Mouse (Mus musculus) neural tube, embryonic 13.5 days (tissue): Measurements from ENCODE around the gene Chd9. TPM values are rescaled to one million over a fixed set of nuclear protein-coding genes. Genes with fewer than 3 reads are reported as not detected.
A peak's percentile ranks its signal among the peaks of the same experiment; 100 is the strongest.
"Not testable (repeated sequence)": the region's sequence is repeated elsewhere in the genome, so short reads cannot be mapped to it uniquely, and the experiment has no call there.

Source experiments
- ATAC-seq: fragments of 200-750 bp; cut with Nextera tagmentation; 2 replicates; pipeline ENCODE4 v1.8.0; 2017; ENCODE audit warnings: low read depth, mild to moderate bottlenecking, moderate TSS enrichment, moderate library complexity
- H3K27ac ChIP-seq: fragments of 300-500 bp; sonication (generic); replicated peaks from 2 replicates; pipeline ENCODE4 v1.5.1; 2015; ENCODE audit warnings: moderate library complexity, mild to moderate bottlenecking, inconsistent platforms
- H3K27me3 ChIP-seq: fragments of 300-500 bp; sonication (generic); 2 replicates; pipeline ENCODE4 v1.6.1; 2015; ENCODE audit warnings: mild to moderate bottlenecking, inconsistent platforms
- H3K36me3 ChIP-seq: fragments of 300-500 bp; sonication (generic); 2 replicates; pipeline ENCODE4 v1.6.1; 2015; ENCODE audit warnings: mild to moderate bottlenecking, inconsistent platforms
- H3K4me1 ChIP-seq: fragments of 300-500 bp; sonication (generic); replicated peaks from 2 replicates; pipeline ENCODE4 v1.6.1; 2015; ENCODE audit warnings: inconsistent platforms
- H3K4me2 ChIP-seq: fragments of 300-500 bp; sonication (generic); 2 replicates; pipeline ENCODE4 v1.6.1; 2015; ENCODE audit warnings: inconsistent platforms, mild to moderate bottlenecking, moderate library complexity
- H3K4me3 ChIP-seq: fragments of 300-500 bp; sonication (generic); 2 replicates; pipeline ENCODE4 v1.5.1; 2015; ENCODE audit warnings: mild to moderate bottlenecking, inconsistent platforms
- H3K9ac ChIP-seq: fragments of 300-500 bp; sonication (generic); 2 replicates; pipeline ENCODE4 v1.6.1; 2015; ENCODE audit warnings: moderate library complexity, mild to moderate bottlenecking, inconsistent platforms
- H3K9me3 ChIP-seq: fragments of 300-500 bp; sonication (generic); 2 replicates; pipeline ENCODE4 v1.6.1; 2016; ENCODE audit warnings: inconsistent platforms
- WGBS: fragments of 180-500 bp; shearing (Covaris S2); methylation state at CpG from one replicate; pipeline ENCODE4 v1.1.7; 2015; 5-methylcytosine and 5-hydroxymethylcytosine counted together
- polyA plus RNA-seq: library from polyadenylated mRNA; unstranded; fragments of >200 nt; fragmentation: Nextera tagmentation; extraction: Ambion mirVana; gene quantifications from 2 replicates; pipeline ENCODE4 v1.2.1, GENCODE M21; 2015

Gene Chd9
- polyA plus RNA-seq, 1 experiment from 2014 or later = 78.3 TPM

DNA sequence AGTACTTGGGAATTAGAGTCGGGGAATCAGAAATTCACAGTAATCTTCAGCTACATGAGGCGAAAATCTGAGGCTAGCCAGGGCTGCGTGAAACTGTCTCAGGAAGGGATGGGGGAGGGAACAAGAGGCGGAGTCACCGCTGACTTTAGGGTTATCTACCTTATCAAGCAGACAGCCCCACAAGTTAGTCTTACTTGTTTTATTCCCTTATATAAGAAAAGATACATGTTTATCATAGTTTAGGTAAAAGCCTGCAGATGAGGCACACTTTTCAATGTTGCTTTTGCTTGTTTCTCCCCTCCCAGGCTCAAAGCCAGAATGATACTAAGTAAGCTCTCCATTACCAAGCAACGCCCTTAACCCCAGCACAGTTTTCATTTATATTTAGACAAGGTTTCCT lies 50.4 kb downstream of the Chd9 start:
- H3K36me3 ChIP-seq = no peaks in the 10 kb centered on the region
- no peak overlapping the region for H3K27ac ChIP-seq
- WGBS = 71% methylated on average over 6 of the region's 6 CpGs

GRCm38 (mm10) chr8:90880041-90880440 lies 51.9 kb downstream of the Chd9 start:
- H3K9me3 ChIP-seq = no peaks in the 10 kb centered on the region
- no peak overlapping the region for H3K4me3 ChIP-seq
- no peaks in the 10 kb centered on the region for H3K27me3 ChIP-seq
- WGBS = 72% methylated on average over 4 of the region's 4 CpGs
- H3K4me2 ChIP-seq = no peak overlapping the region
- H3K27ac ChIP-seq = no peak overlapping the region
- peaks cover 35% of the 10 kb centered on the region for H3K4me1 ChIP-seq
- H3K9ac ChIP-seq = no peak overlapping the region
- ATAC-seq = no peak
- H3K36me3 ChIP-seq = no peaks in the 10 kb centered on the region

More for the DNA sequence above, 50.4 kb downstream of the Chd9 start:
- Histone ChIP-seq H3K9me3 (no peaks in the 10 kb centered on the region), H3K4me1 (peaks cover 35% of the 10 kb centered on the region), H3K4me3 (no peak overlapping the region), H3K27me3 (no peaks in the 10 kb centered on the region), H3K4me2 (no peak overlapping the region), H3K9ac (no peak overlapping the region)
- no peak for ATAC-seq

DNA sequence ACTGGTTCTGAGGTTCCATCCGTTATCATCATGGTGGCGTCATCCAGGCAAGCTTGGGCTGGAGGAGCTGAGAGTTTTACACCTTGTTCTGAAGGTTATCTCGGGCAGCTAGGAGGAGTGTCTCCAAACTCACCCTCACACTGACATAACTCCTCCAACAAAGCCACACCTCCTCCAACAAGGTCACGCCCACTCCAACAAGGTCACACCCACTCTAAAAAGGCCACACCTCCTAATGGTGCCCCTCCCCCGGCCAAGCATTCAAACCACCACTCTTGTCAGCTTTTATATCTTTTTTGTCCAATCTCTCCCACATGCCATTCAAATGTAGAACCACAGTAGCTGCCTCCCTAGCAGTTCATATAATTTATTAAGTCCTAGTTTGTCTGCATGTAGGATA lies 53.0 kb downstream of the Chd9 start:
- no peak overlapping the region for H3K4me2 ChIP-seq
- no peak overlapping the region for H3K27ac ChIP-seq
- no peaks in the 10 kb centered on the region for H3K9me3 ChIP-seq
- 89% methylated on average over 5 of the region's 5 CpGs for WGBS
- H3K36me3 ChIP-seq = no peaks in the 10 kb centered on the region
- no peak overlapping the region for H3K9ac ChIP-seq
- H3K27me3 ChIP-seq = no peaks in the 10 kb centered on the region
- no peak overlapping the region for H3K4me3 ChIP-seq
- ATAC-seq = no peak
- H3K4me1 ChIP-seq = peaks cover 28% of the 10 kb centered on the region

DNA sequence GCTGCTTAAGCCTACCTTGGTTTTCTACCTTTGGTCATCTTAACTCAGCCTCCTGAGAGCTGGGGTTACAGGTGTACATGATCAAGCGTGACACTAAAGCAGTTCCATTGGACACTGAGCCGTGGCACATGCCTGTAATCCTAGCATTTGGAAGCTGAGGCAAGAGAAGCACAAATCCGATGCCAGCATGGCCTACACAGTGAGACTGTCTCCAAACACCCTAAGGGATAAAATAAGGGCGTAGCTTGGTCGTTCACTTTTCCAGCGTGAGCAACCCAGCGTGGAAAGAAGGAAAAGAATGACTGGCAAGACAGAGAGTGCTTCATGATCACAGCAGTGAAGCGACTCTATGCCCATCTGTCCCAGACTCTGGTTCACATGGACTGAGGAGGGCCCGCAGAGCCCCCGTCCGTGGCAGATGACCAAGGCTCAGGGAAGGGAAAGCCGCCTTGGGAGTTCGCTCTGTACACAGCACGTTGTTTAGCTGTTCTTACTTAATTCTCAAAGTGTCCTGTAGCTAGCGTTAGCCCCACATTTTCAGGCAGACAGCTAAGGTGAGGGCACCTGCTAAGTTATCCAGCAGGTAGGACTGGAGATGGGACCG lies 54.0 kb downstream of the Chd9 start:
- H3K27ac ChIP-seq = no peak overlapping the region
- WGBS = 78% methylated on average over 16 of the region's 16 CpGs
- no peaks in the 10 kb centered on the region for H3K9me3 ChIP-seq
- H3K4me2 ChIP-seq = no peak overlapping the region
- no peak overlapping the region for H3K4me3 ChIP-seq
- H3K4me1 ChIP-seq = peaks cover 18% of the 10 kb centered on the region
- H3K36me3 ChIP-seq = no peaks in the 10 kb centered on the region
- no peak for ATAC-seq
- H3K27me3 ChIP-seq = no peaks in the 10 kb centered on the region
- no peak overlapping the region for H3K9ac ChIP-seq

DNA sequence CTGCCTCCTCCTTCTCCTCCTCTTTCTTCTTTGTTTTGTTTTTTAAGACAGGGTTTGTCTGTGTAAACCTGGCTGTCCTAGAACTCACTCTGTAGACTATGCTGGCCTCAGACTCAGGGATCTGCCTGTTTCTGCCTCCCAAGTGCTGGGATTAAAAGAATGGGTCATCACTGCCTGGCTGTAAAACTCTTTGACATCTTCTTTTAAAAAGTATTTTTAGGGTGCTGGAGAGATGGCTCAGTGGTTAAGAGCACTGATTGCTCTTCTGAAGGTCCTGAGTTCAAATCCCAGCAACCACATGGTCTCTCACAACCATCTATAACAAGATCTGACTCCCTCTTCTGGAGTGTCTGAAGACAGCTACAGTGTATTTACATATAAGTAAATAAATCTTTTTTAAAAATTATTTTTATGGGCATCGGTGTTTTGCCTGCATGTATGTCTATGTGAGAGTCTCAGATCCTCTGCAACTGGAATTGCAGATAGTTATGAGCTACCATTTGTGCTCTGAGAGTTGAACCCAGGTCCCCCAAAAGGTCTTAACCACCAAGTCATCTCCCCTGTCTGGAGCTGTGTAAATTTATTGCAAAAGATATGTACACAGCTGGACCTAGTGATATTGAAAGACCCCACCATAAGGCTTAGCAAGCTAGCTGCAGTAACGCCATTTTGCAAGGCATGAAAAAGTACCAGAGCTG lies 57.7 kb downstream of the Chd9 start:
- no peaks in the 10 kb centered on the region for H3K9me3 ChIP-seq
- H3K27ac ChIP-seq = no peak overlapping the region
- no peaks in the 10 kb centered on the region for H3K27me3 ChIP-seq
- no peak for ATAC-seq
- H3K9ac ChIP-seq = no peak overlapping the region
- no peaks in the 10 kb centered on the region for H3K36me3 ChIP-seq
- H3K4me3 ChIP-seq = no peak overlapping the region
- H3K4me1 ChIP-seq = no peaks in the 10 kb centered on the region; the same call in 1 of the 2 replicates
- H3K4me2 ChIP-seq = peak overlapping the region; percentile 22; the same call in 1 of the 2 replicates
- WGBS = 61% methylated on average over 2 of the region's 2 CpGs

DNA sequence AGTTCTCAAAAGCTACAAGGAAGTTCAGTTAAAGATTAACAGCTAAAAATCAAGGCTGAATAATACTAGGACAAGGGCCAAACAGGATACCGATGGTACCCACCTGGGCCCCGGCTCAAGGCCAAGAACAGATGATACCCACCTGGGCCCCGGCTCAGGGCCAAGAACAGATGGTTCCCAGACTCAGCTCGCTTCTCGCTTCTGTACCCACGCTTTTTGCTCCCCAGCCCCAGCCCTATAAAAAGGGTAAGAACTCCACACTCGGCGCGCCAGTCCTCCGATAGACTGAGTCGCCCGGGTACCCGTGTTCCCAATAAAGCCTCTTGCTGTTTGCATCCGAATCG lies 58.2 kb downstream of the Chd9 start:
- H3K36me3 ChIP-seq, ATAC-seq: not testable (repeated sequence)
- WGBS = no CpG with 5 or more reads among the region's 15 CpGs

DNA sequence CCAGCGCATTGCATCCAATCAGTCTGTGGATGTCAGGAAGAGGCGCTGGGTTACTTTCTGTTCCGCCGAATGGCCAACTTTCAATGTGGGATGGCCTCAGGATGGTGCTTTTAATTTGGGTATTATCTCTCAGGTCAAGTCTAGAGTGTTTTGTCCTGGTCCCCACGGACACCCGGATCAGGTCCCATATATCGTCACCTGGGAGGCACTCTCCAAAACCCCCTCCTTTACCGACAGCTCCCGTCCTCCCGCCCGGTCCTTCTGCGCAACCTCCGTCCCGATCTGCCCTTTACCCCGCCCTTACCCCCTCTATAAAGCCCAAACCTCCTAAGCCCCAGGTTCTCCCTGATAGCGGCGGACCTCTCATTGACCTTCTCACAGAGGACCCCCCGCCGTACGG lies 59.2 kb downstream of the Chd9 start:
- no CpG with 5 or more reads among the region's 20 CpGs for WGBS
- not testable (repeated sequence) for ATAC-seq, H3K27me3 ChIP-seq, H3K4me1 ChIP-seq, H3K27ac ChIP-seq, H3K9me3 ChIP-seq, H3K9ac ChIP-seq, H3K36me3 ChIP-seq
- H3K4me2 ChIP-seq = peak overlapping the region; percentile 35
- peak overlapping the region; percentile 36 for H3K4me3 ChIP-seq

More for the DNA sequence above, 58.2 kb downstream of the Chd9 start:
- not testable (repeated sequence) for H3K9ac ChIP-seq, H3K4me3 ChIP-seq, H3K9me3 ChIP-seq, H3K4me1 ChIP-seq, H3K27ac ChIP-seq, H3K27me3 ChIP-seq
- peak overlapping the region; percentile 22; the same call in 1 of the 2 replicates for H3K4me2 ChIP-seq

- Histone ChIP-seq H3K36me3 (peaks cover 10% of the 10 kb centered on the region), H3K4me3 (no peak overlapping the region), H3K27me3 (no peaks in the 10 kb centered on the region), H3K27ac (no peak overlapping the region), H3K9me3 (no peaks in the 10 kb centered on the region), H3K4me1 (peaks cover 20% of the 10 kb centered on the region), H3K4me2 (no peak overlapping the region), H3K9ac (no peak overlapping the region)
- ATAC-seq = no peak
- WGBS = 92% methylated on average over 8 of the region's 8 CpGs
Measured at GRCm38 (mm10) chr8:90891872-90892578, 63.9 kb downstream of the Chd9 start.

DNA sequence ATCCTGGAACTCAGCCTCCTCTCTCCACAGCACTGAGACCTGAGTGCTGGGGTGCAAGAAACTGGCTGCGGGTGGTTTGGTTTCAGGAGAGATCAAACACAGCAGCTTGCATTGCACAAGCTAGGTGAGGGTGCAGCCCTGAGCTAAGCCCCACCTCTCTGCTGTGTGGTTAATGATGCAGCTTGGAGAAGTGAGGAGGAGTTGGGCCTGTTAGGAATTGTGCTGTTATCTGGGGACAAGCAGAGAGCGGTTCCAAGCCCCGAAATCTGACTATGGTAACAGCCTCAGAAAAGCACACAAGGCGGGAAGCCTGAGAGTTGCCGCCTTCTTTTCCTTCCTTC lies 64.4 kb downstream of the Chd9 start:
- Histone ChIP-seq H3K36me3 (peaks cover 10% of the 10 kb centered on the region), H3K27ac (no peak overlapping the region), H3K4me3 (no peak overlapping the region), H3K9me3 (no peaks in the 10 kb centered on the region), H3K4me1 (peaks cover 21% of the 10 kb centered on the region), H3K27me3 (no peaks in the 10 kb centered on the region), H3K9ac (no peak overlapping the region), H3K4me2 (no peak overlapping the region)
- ATAC-seq = no peak
- WGBS = 88% methylated on average over 5 of the region's 5 CpGs

DNA sequence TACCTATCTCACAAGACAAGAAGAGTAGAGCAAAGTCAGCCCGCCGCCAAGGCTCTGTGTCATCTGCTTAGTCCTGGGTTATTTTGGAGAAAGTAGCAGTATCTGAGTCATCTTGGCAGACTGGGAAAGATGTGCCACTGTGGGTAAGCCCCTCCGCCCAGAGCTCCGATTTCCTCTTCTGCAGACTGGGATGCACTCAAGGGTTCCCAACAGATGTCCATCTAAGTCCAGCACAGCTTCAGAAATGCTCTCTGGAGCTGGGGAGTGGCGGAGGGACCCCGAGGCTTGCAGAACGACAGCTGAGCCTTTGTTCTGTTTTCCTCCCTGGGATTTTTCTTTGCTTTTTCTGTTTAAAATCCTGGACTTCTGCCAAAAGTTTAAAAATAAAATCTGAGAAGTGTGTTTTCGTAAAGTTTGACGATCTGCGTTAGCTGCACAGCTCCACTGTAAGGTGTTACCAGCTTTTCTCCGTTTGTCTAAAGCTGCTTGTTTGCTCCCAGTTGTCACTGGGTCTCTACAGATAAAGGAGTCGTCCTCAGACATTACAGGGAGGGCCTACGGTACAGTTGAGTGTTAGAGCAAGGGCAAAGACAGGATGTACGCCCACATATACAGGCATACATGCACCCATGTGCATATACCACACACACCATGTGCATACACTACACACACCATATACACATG lies 66.2 kb downstream of the Chd9 start:
- H3K27ac ChIP-seq = peak overlapping the region; percentile 47
- H3K36me3 ChIP-seq = peaks cover 10% of the 10 kb centered on the region
- H3K9ac ChIP-seq = no peak overlapping the region
- H3K4me1 ChIP-seq = peaks cover 29% of the 10 kb centered on the region
- ATAC-seq = no peak
- H3K27me3 ChIP-seq = no peaks in the 10 kb centered on the region
- no peak overlapping the region for H3K4me3 ChIP-seq
- H3K4me2 ChIP-seq = no peak overlapping the region
- 71% methylated on average over 14 of the region's 14 CpGs for WGBS
- H3K9me3 ChIP-seq = no peaks in the 10 kb centered on the region

GRCm38 (mm10) chr8:90897343-90897742 lies 69.2 kb downstream of the Chd9 start:
- no peak overlapping the region for H3K27ac ChIP-seq
- 0 out of 2 replicates have a peak, but pooled peaks cover 4% of the 10 kb centered on the region for H3K36me3 ChIP-seq
- 67% methylated on average over 5 of the region's 5 CpGs for WGBS
- H3K4me3 ChIP-seq = no peak overlapping the region
- no peaks in the 10 kb centered on the region for H3K9me3 ChIP-seq
- H3K4me2 ChIP-seq = no peak overlapping the region
- no peaks in the 10 kb centered on the region for H3K27me3 ChIP-seq
- ATAC-seq = no peak
- H3K4me1 ChIP-seq = peaks cover 28% of the 10 kb centered on the region
- H3K9ac ChIP-seq = no peak overlapping the region

DNA sequence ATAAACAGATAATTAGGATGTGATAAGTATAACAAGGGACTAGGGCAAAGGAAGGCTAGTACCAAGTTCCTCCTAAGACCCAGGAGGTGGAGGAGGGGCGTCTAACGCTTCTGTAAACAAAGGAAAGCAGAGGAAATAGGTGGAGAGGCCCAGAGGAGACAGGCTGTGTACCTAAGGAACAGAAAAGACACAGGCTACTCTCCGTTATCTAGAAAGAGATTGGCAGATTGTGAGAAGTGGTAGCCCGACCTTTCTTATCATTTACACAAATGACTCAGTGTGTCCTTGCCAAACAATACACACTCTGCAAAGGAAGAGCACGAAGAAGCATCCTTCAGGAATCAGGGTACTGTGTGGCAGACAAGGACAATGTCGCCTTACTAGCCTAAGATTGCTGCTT lies 70.4 kb downstream of the Chd9 start:
- H3K36me3 ChIP-seq = no peaks in the 10 kb centered on the region
- H3K4me1 ChIP-seq = peaks cover 24% of the 10 kb centered on the region
- H3K27ac ChIP-seq = no peak overlapping the region
- no peaks in the 10 kb centered on the region for H3K9me3 ChIP-seq
- no peaks in the 10 kb centered on the region for H3K27me3 ChIP-seq
- H3K9ac ChIP-seq = no peak overlapping the region
- H3K4me2 ChIP-seq = no peak overlapping the region
- 60% methylated on average over 6 of the region's 6 CpGs for WGBS
- ATAC-seq = no peak
- H3K4me3 ChIP-seq = no peak overlapping the region
